Mouse (Mus musculus): ENCODE results near the gene Th.

- TF ChIP-seq CTCF (IDR thresholded peaks at IDR 0.05; ENCODE audit: low read depth): no peak
- TF ChIP-seq EP300 (IDR thresholded peaks at IDR 0.05; ENCODE audit: low read depth): no peak
Observed at GRCm38 (mm10) chr7:142901774-142902173, 29.2 kb downstream of the Th start.

Measured in heart, postnatal 0 days (tissue).